Mouse (Mus musculus): ENCODE results near the gene Methig1. TPM values are rescaled to one million over a fixed set of nuclear protein-coding genes. Genes with fewer than 3 reads are reported as not detected.
"Not testable (repeated sequence)": the region's sequence is repeated elsewhere in the genome, so short reads cannot be mapped to it uniquely, and the experiment has no call there.

Methig1 gene
- total and polyA plus RNA-seq, 3 experiments, result not detected

DNA sequence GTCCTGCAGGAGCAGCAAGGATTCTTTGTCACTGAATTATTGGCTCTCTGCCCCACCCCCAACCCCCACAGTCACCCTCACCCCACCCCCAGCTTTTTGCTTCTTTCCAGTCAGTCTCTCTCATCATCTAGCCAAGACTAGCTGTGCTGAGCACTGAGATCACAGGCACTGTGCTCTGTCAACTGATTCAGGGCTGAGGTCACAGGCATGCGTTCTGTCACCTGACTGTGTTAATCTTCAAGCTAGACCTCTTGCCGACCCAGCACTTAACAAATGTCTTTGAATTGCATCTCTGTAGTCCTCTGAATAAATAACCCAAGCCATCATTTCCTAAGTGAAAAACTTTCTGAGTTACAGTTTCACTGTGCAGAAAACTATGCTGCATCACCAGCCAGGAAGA, 3.5 kb upstream of the Methig1 start:
- in situ Hi-C loops (cut with MboI; ENCODE audit: low pct_ligation_motif_present, low pct_unique_long_range_greater_than_20kb, low sequenced_read_pairs), result no loop called here
- Histone ChIP-seq H3K4me3 (replicated peaks in 1 of 3; ENCODE audit: low read depth in 2 of 3, low read length in 2 of 3, poor library complexity in 1 of 3) (no peak overlapping the region), H3K27me3 (replicated peaks) (peaks cover 2% of the 10 kb centered on the region), H3K27ac (ENCODE audit: insufficient read depth, low read depth) (no peak overlapping the region), H3K4me1 (ENCODE audit: control insufficient read depth in 1 of 2, insufficient read depth in 2 of 2) (peaks cover 2 to 4% of the 10 kb centered on the region in 2 experiments; a peak in 1 of 4 replicates), H3K9me3 (replicated peaks; ENCODE audit: low read length) (no peaks in the 10 kb centered on the region), H3K9ac (ENCODE audit: insufficient read depth, low read depth) (no peak overlapping the region), H3K36me3 (replicated peaks in 1 of 2; ENCODE audit: control insufficient read depth in 1 of 2, insufficient read depth in 1 of 2, low read length in 1 of 2) (no peaks in the 10 kb centered on the region), H3K4me2 (ENCODE audit: insufficient read depth, low read depth, poor library complexity, severe bottlenecking) (no peak overlapping the region), H3K79me2 (replicated peaks; ENCODE audit: control insufficient read depth, extremely low read depth, insufficient read depth, poor library complexity, severe bottlenecking) (no peaks in the 10 kb centered on the region)
- dilution Hi-C loops (cut with MboI; ENCODE audit: extremely low pct_ligation_motif_present, extremely low pct_unique_long_range_greater_than_20kb, low sequenced_read_pairs), result no loop called here
- TF ChIP-seq CHD2 (IDR thresholded peaks at IDR 0.05; ENCODE audit: low read length), result no peak
- no peak for TF ChIP-seq NELFE (IDR thresholded peaks at IDR 0.05; ENCODE audit: low read depth, low read length)
- TF ChIP-seq ZNF384 (IDR thresholded peaks at IDR 0.05; ENCODE audit: low read depth, low read length), result no peak
- TF ChIP-seq MYC (IDR thresholded peaks at IDR 0.05; ENCODE audit: low read depth, low read length), result no peak
- TF ChIP-seq BHLHE40 (IDR thresholded peaks at IDR 0.05; ENCODE audit: low read depth, low read length), result no peak; the same call in 1 of the 2 replicates
- no peak for TF ChIP-seq USF1 (IDR thresholded peaks at IDR 0.05; ENCODE audit: low read depth, low read length)
- TF ChIP-seq RAD21 (IDR thresholded peaks at IDR 0.05; ENCODE audit: low read depth, low read length), result no peak
- no peak for TF ChIP-seq ZMIZ1 (IDR thresholded peaks at IDR 0.05; ENCODE audit: low read depth, low read length)
- no peak for TF ChIP-seq MAX (IDR thresholded peaks at IDR 0.05; ENCODE audit: low read length)
- no peak for TF ChIP-seq KAT2A (IDR thresholded peaks at IDR 0.05; ENCODE audit: insufficient replicate concordance, low read length)
- no peak for DNase-seq (ENCODE audit: extremely low read depth)

- Histone ChIP-seq H3K9ac (ENCODE audit: insufficient read depth, low read depth) (no peak overlapping the region), H3K9me3 (replicated peaks; ENCODE audit: low read length) (no peaks in the 10 kb centered on the region), H3K4me1 (ENCODE audit: control insufficient read depth in 1 of 2, insufficient read depth in 2 of 2) (peaks cover 2 to 4% of the 10 kb centered on the region in 2 experiments; a peak in 1 of 4 replicates), H3K27ac (ENCODE audit: insufficient read depth, low read depth) (no peak overlapping the region), H3K79me2 (replicated peaks; ENCODE audit: control insufficient read depth, extremely low read depth, insufficient read depth, poor library complexity, severe bottlenecking) (no peaks in the 10 kb centered on the region), H3K36me3 (replicated peaks in 1 of 2; ENCODE audit: control insufficient read depth in 1 of 2, insufficient read depth in 1 of 2, low read length in 1 of 2) (no peaks in the 10 kb centered on the region), H3K4me3 (replicated peaks in 1 of 3; ENCODE audit: low read depth in 2 of 3, low read length in 2 of 3, poor library complexity in 1 of 3) (no peak overlapping the region), H3K4me2 (ENCODE audit: insufficient read depth, low read depth, poor library complexity, severe bottlenecking) (no peak overlapping the region), H3K27me3 (replicated peaks) (peaks cover 4% of the 10 kb centered on the region)
- dilution Hi-C loops (cut with MboI; ENCODE audit: extremely low pct_ligation_motif_present, extremely low pct_unique_long_range_greater_than_20kb, low sequenced_read_pairs) (no loop called here), in situ Hi-C loops (cut with MboI; ENCODE audit: low pct_ligation_motif_present, low pct_unique_long_range_greater_than_20kb, low sequenced_read_pairs) (no loop called here)
- TF ChIP-seq SMC3 (IDR thresholded peaks at IDR 0.05; ENCODE audit: low read depth, low read length) (no peak), MAFK (IDR thresholded peaks at IDR 0.05; ENCODE audit: insufficient replicate concordance, low read length) (no peak), TBP (conservative IDR thresholded peaks at IDR 0.05; ENCODE audit: low read depth, low read length) (no peak), MAZ (IDR thresholded peaks at IDR 0.05; ENCODE audit: low read depth, low read length) (no peak), ZNF384 (IDR thresholded peaks at IDR 0.05; ENCODE audit: low read depth, low read length) (no peak)
- DNase-seq (ENCODE audit: extremely low read depth), result no peak
These were observed 1.4 kb upstream of the Methig1 start for GRCm38 (mm10) chr15:100351501-100352060.

DNA sequence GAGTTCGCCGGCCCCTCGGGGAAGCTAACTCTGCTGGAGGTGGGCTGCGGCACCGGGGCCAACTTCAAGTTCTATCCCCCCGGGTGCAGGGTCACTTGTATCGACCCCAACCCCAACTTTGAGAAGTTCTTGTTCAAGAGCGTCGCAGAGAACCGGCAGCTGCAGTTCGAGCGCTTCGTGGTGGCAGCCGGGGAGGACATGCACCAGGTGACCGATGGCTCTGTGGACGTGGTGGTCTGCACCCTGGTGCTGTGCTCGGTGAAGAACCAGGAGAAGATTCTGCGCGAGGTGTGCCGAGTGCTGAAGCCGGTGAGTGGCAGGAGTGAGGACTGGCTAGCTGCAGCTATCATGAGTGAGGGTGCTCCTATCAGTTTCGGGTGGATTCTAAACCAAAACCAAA, 450 bp downstream of the Methig1 start:
- H3K4me1 ChIP-seq (ENCODE audit: control insufficient read depth in 1 of 2, insufficient read depth in 2 of 2); H3K4me2 ChIP-seq (ENCODE audit: insufficient read depth, low read depth, poor library complexity, severe bottlenecking); H3K27me3 ChIP-seq (replicated peaks); H3K9ac ChIP-seq (ENCODE audit: insufficient read depth, low read depth); H3K9me3 ChIP-seq (replicated peaks; ENCODE audit: low read length); H3K4me3 ChIP-seq (replicated peaks in 1 of 3; ENCODE audit: low read depth in 2 of 3, low read length in 2 of 3, poor library complexity in 1 of 3); dilution Hi-C loops (cut with MboI; ENCODE audit: extremely low pct_ligation_motif_present, extremely low pct_unique_long_range_greater_than_20kb, low sequenced_read_pairs); DNase-seq (ENCODE audit: extremely low read depth); H3K36me3 ChIP-seq (replicated peaks in 1 of 2; ENCODE audit: control insufficient read depth in 1 of 2, insufficient read depth in 1 of 2, low read length in 1 of 2); H3K79me2 ChIP-seq (replicated peaks; ENCODE audit: control insufficient read depth, extremely low read depth, insufficient read depth, poor library complexity, severe bottlenecking); in situ Hi-C loops (cut with MboI; ENCODE audit: low pct_ligation_motif_present, low pct_unique_long_range_greater_than_20kb, low sequenced_read_pairs); H3K27ac ChIP-seq (ENCODE audit: insufficient read depth, low read depth): not testable (repeated sequence)

Data from CH12.LX (cell line).